9 mouse cellular contexts compared by ENCODE assay signal in the genomic region with DNA sequence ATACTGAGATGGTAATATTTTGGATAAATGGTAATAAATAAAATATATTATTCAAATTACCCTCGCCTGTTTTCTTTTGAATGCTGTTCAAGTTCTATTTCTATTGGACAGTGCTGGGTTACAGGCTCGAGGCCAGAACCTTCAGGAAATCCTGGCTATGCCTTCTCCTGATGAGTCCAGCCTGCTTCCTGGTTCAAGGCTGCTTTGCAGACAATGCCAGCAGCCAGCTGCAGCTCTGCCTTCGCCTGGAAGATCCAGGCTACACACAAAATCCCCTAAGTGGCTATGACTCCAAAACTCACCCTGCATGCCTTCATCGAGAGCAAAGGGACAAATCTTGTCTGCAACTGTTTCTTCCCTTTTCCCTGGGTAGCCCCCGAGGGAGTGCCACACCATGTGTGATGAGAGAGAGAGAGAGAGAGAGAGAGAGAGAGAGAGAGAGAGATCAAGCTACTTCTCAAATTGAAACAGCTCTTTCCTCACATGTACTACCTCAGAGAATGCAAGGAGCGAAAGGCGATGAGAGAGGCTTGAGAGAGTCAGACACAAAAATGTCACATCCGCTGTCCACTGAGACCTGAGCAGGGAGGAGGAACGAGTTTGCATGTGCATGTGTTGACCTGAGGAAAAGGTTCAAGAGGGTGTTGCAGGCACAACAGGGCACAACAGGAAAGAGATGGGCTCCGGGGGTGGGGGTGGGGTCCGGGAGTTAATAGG.
DNase-seq lines count a peak whose midpoint lies in the region; ATAC-seq and TF ChIP-seq lines count a peak whose summit lies in the region.
"Had no signal": no experiment of that assay in that cellular context is flagged by ENCODE, and none has a peak within 500 bp of the region (broad histone marks: within the 10 kb centered on the region; RNA-seq: fewer than 3 reads in every experiment).

No protein-coding gene starts in this region.

- DNase-seq in stomach, postnatal 0 days (ENCODE audit: low spot score): no peak
- DNase-seq in gastrocnemius, postnatal 14 days: peak; percentile 60
- peak; percentile 2 for DNase-seq in induced T-regulatory cell, adult 2 months (ENCODE audit: low read depth)
- DNase-seq in spleen, postnatal 4 days (ENCODE audit: low spot score in 2 of 2): no peak
- DNase-seq in layer of hippocampus, postnatal 25 days (ENCODE audit: extremely low spot score in 1 of 2, low spot score in 1 of 2): no peak

- H3K4me2 ChIP-seq in stomach, embryonic 14.5 days (replicated peaks; ENCODE audit: low read depth, low read length): no peak overlapping the region
- H3K4me2 ChIP-seq in stomach, postnatal 0 days (replicated peaks; ENCODE audit: low read depth): no peak overlapping the region
- H3K4me2 ChIP-seq in midbrain, embryonic 15.5 days: no peak overlapping the region
- H3K4me2 ChIP-seq: forebrain, embryonic 12.5 days; liver, embryonic 12.5 days had no signal

- TF ChIP-seq CTCF in stomach, postnatal 0 days (IDR thresholded peaks at IDR 0.05; ENCODE audit: low read depth): no peak

- H3K9ac ChIP-seq in stomach, embryonic 14.5 days (replicated peaks; ENCODE audit: low read depth, low read length): no peak overlapping the region
- H3K9ac ChIP-seq in stomach, postnatal 0 days (ENCODE audit: low read length): no peak overlapping the region
- H3K9ac ChIP-seq in midbrain, embryonic 15.5 days: no peak overlapping the region
- H3K9ac ChIP-seq: forebrain, embryonic 12.5 days; liver, embryonic 12.5 days had no signal

- intact Hi-C loops in gastrocnemius, postnatal 14 days (cut with DNase I; ENCODE audit: low total_unique reads): no loop called here

- H3K4me3 ChIP-seq in stomach, embryonic 14.5 days (ENCODE audit: low read depth, low read length): no peak overlapping the region
- H3K4me3 ChIP-seq in stomach, postnatal 0 days (ENCODE audit: low read depth, low read length): no peak overlapping the region
- no peak overlapping the region for H3K4me3 ChIP-seq in midbrain, embryonic 15.5 days
- H3K4me3 ChIP-seq: forebrain, embryonic 12.5 days; liver, embryonic 12.5 days had no signal

- no peak for TF ChIP-seq EP300 in stomach, postnatal 0 days (optimal IDR thresholded peaks at IDR 0.05)

- no peaks in the 10 kb centered on the region for H3K27me3 ChIP-seq in stomach, embryonic 14.5 days (ENCODE audit: control insufficient read depth, insufficient read depth, low read length)
- H3K27me3 ChIP-seq in stomach, postnatal 0 days (ENCODE audit: control insufficient read depth, insufficient read depth, low read length): no peaks in the 10 kb centered on the region
- H3K27me3 ChIP-seq in midbrain, embryonic 15.5 days (replicated peaks): no peaks in the 10 kb centered on the region

- no peaks in the 10 kb centered on the region for H3K9me3 ChIP-seq in stomach, embryonic 14.5 days (ENCODE audit: control insufficient read depth, low read depth, low read length)
- H3K9me3 ChIP-seq in stomach, postnatal 0 days (ENCODE audit: control insufficient read depth, low read length): no peaks in the 10 kb centered on the region
- no peaks in the 10 kb centered on the region for H3K9me3 ChIP-seq in midbrain, embryonic 15.5 days
- H3K9me3 ChIP-seq: forebrain, embryonic 12.5 days; liver, embryonic 12.5 days had no signal

- no peaks in the 10 kb centered on the region for H3K36me3 ChIP-seq in stomach, embryonic 14.5 days (ENCODE audit: control insufficient read depth, insufficient read depth, low read length)
- H3K36me3 ChIP-seq in stomach, postnatal 0 days (ENCODE audit: control insufficient read depth, insufficient read depth, low read length): no peaks in the 10 kb centered on the region
- H3K36me3 ChIP-seq in midbrain, embryonic 15.5 days (replicated peaks): no peaks in the 10 kb centered on the region
- H3K36me3 ChIP-seq: forebrain, embryonic 12.5 days; liver, embryonic 12.5 days had no signal

- no peaks in the 10 kb centered on the region for H3K4me1 ChIP-seq in stomach, embryonic 14.5 days (ENCODE audit: control insufficient read depth, insufficient read depth, low read length)
- no peaks in the 10 kb centered on the region for H3K4me1 ChIP-seq in stomach, postnatal 0 days (replicated peaks; ENCODE audit: control insufficient read depth, insufficient read depth)
- 0 out of 2 replicates have a peak, but pooled peaks cover 8% of the 10 kb centered on the region for H3K4me1 ChIP-seq in midbrain, embryonic 15.5 days

- 0 out of 2 replicates have a peak overlapping the region, but pooled peaks have one; percentile 16 for H3K27ac ChIP-seq in stomach, embryonic 14.5 days (ENCODE audit: low read length)
- H3K27ac ChIP-seq in stomach, postnatal 0 days (replicated peaks): no peak overlapping the region
- H3K27ac ChIP-seq in midbrain, embryonic 15.5 days: no peak overlapping the region
- H3K27ac ChIP-seq: forebrain, embryonic 12.5 days; liver, embryonic 12.5 days had no signal

- WGBS in stomach, embryonic 14.5 days: 56% methylated on average over 11 of the region's 11 CpGs
- WGBS in stomach, postnatal 0 days: 57% methylated on average over 11 of the region's 11 CpGs
- 51% methylated on average over 10 of the region's 11 CpGs for WGBS in midbrain, embryonic 15.5 days

- no peak for ATAC-seq in stomach, embryonic 14.5 days (ENCODE audit: insufficient number of reproducible peaks, insufficient read depth, low FRiP score, low read depth)
- no peak for ATAC-seq in stomach, postnatal 0 days (ENCODE audit: low FRiP score, low TSS enrichment)
- no peak for ATAC-seq in midbrain, embryonic 15.5 days (replicated peaks)
- ATAC-seq: liver, embryonic 12.5 days had no signal

Comparison
In these comparisons a context has a peak if more than half of its experiments do, and no peak if none do; other contexts are left out.
1. DNase-seq: peak in gastrocnemius, postnatal 14 days (single experiment) and induced T-regulatory cell, adult 2 months (single experiment); none in stomach, postnatal 0 days (single experiment), spleen, postnatal 4 days (0 of 2) and layer of hippocampus, postnatal 25 days (0 of 2).